Mouse (Mus musculus) brain, embryonic 14.5 days (tissue): ENCODE data around the gene Fubp3.

Source experiments
- CTCF ChIP-seq: fragments of 200-500 bp; IDR thresholded peaks from 2 replicates; pipeline ENCODE4 v1.5.1; 2012; ENCODE audit warnings: inconsistent platforms, mild to moderate bottlenecking, moderate library complexity, borderline replicate concordance; ENCODE audit not compliant: insufficient read depth, insufficient read length; ENCODE audit errors: extremely low read depth
- POLR2A ChIP-seq: fragments of 200-500 bp; IDR thresholded peaks from 2 replicates; pipeline ENCODE4 v1.6.1; 2012; ENCODE audit warnings: mild to moderate bottlenecking, inconsistent platforms, borderline replicate concordance; ENCODE audit not compliant: poor library complexity, insufficient read depth, insufficient read length, severe bottlenecking; ENCODE audit errors: extremely low read depth

DNA sequence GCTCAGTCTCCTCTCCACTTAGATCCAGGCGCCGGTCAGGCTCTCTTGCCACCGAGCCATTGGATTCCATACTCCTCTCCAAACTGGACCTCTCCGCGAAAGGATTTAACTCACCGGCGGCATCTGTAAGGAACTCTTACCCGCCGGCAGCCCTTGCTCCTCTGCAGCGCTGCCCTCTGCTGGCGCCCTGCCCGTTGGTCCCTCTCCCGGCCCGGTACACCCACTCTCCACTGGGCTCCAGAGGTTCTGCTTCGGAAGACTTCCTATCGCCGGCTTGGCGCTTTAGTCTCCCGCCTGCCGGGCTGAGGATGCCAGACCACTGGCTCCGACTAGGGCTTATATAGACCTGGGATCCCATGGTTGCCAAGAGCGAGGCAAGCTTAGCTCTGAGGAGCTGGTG lies 65.4 kb downstream of the Fubp3 start:
- TF ChIP-seq POLR2A = no peak
- peak; percentile 44; the same call in 1 of the 2 replicates for TF ChIP-seq CTCF
